Mouse (Mus musculus): Measurements from ENCODE around the gene Nr1d1. TPM values are rescaled to one million over a fixed set of nuclear protein-coding genes. Genes with fewer than 3 reads are reported as not detected.

Nr1d1 gene
- polyA plus RNA-seq, 1 experiment from 2014 or later: 2.2 TPM

DNA sequence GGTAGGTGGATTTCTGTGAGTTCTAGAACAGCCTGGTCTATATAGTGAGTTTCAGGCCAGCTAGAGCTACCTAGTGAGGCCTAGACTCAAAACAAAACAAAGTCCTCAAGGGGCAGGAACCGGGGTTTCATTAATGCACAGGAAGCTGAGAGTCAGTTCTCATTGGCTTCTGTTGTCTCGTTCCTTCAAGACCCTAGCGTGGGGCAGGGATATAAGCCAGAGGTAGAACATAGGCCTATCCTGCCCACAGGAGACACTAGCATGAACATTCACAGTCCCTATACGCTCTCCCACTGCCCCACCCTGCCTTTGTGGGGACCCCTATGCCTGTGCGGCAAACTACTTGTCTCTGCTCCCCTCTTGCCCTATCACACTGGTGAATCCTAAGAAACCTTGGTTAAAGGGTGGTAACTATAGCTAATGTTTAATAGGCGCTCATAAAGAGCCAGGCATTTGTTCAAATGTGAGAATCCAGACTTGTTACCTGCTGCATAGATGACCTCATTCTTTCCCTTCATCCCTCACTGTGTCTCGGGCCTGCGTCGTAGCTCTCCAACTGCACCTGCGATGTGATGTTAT lies 22.5 kb downstream of the Nr1d1 start:
- H3K4me1 ChIP-seq (ENCODE audit: control insufficient read depth, insufficient read depth, low read length): peaks cover 49% of the 10 kb centered on the region
- peak overlapping the region; percentile 21; the same call in 1 of the 2 replicates for H3K9ac ChIP-seq (ENCODE audit: low read length)
- no peaks in the 10 kb centered on the region for H3K9me3 ChIP-seq (replicated peaks; ENCODE audit: control insufficient read depth, low read length)
- H3K4me3 ChIP-seq (ENCODE audit: low read depth, low read length): no peak overlapping the region
- ATAC-seq (no peak), DNase-seq (ENCODE audit: low spot score) (no peak)
- no peak overlapping the region for H3K4me2 ChIP-seq (ENCODE audit: low read length)
- H3K36me3 ChIP-seq (ENCODE audit: control insufficient read depth, insufficient read depth, low read length): peaks cover 49% of the 10 kb centered on the region
- 86% methylated on average over 10 of the region's 10 CpGs for WGBS
- H3K27ac ChIP-seq (ENCODE audit: low read depth, low read length): 0 out of 2 replicates have a peak overlapping the region, but pooled peaks have one; percentile 17
- H3K27me3 ChIP-seq (replicated peaks; ENCODE audit: control insufficient read depth, insufficient read depth, low read length): no peaks in the 10 kb centered on the region

DNA sequence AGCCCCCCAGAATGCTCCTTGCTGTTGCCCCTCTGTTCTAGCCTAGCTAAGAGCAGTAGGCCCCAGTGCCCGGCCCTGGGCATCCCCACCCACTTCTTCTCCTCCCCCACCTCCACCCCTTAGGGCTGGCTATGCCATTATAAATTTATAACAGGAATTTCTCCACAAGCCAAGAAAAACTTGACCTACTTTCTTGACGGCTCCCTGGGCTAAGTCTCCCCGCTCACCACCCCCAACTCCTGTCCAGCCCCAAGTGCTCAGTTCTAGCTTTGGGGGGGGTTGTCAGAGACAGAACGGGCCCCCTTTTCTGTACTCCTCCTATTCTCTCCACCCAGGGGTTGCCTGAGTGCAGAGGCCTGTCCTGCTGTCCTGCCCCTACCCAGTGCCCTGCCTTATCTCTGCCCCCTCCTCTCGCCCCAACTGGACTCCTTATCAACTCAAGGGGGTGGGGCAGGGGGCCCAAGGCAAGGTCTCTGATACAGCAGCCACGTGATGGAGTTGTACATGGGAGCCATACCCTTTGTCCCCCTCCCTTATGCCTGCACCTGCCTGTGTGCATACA lies 23.8 kb downstream of the Nr1d1 start:
- Histone ChIP-seq H3K27ac (ENCODE audit: low read depth, low read length) (peak overlapping the region; percentile 94), H3K4me1 (ENCODE audit: control insufficient read depth, insufficient read depth, low read length) (peaks cover 59% of the 10 kb centered on the region), H3K27me3 (replicated peaks; ENCODE audit: control insufficient read depth, insufficient read depth, low read length) (no peaks in the 10 kb centered on the region), H3K9me3 (replicated peaks; ENCODE audit: control insufficient read depth, low read length) (no peaks in the 10 kb centered on the region), H3K4me3 (ENCODE audit: low read depth, low read length) (0 out of 2 replicates have a peak overlapping the region, but pooled peaks have one; percentile 4), H3K36me3 (ENCODE audit: control insufficient read depth, insufficient read depth, low read length) (peaks cover 36% of the 10 kb centered on the region), H3K9ac (ENCODE audit: low read length) (peak overlapping the region; percentile 55), H3K4me2 (ENCODE audit: low read length) (peak overlapping the region; percentile 59)
- no peak for DNase-seq (ENCODE audit: low spot score)
- peak; percentile 27 for ATAC-seq
- 25% methylated on average over 6 of the region's 6 CpGs for WGBS

DNA sequence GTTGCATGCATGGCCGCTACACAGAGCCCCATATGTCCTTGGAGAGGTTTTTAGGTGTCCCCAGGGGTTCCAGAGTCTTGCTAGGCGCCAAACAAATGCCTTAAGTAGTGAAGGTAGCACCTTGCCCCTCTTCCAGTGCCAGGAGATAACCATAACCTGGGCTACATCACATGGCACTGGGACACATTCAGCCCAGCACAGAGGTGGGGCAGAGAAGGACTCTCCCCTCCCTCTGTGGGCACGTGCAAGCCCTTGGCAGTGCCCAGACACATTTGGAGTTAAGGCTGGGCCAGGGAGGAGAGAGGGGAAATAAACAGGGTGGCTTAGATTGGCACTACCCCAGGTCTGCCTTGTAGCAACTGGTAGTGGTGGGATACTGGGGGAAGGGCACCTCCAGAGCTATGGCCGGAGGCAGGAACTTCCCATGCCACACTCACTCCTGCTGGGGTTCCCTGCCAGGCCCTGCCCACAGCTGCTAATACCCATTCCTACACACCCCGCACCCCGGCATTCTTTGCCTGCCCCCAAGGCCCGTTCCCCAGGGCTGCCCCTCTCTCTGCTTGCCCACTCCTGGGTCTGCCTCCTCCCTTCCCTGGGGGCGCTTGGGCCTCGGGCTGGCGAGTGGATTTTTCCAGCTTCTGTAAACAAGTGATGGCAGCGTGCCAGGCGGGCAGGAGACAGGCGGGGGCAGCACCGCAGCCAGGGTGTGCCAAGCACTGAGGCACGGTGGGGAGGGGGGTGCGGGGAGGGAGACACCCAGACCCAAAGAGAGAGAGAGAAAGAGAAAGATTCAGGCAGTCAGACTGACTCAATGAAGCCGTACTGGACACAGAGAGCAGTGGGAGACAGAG lies 24.6 kb downstream of the Nr1d1 start:
- peaks cover 67% of the 10 kb centered on the region for H3K4me1 ChIP-seq (ENCODE audit: control insufficient read depth, insufficient read depth, low read length)
- H3K27ac ChIP-seq (ENCODE audit: low read depth, low read length): peak overlapping the region; percentile 94
- ATAC-seq (peak; percentile 56), DNase-seq (ENCODE audit: low spot score) (peak; percentile 93)
- H3K9me3 ChIP-seq (replicated peaks; ENCODE audit: control insufficient read depth, low read length): no peaks in the 10 kb centered on the region
- 0 out of 2 replicates have a peak overlapping the region, but pooled peaks have one; percentile 4 for H3K4me3 ChIP-seq (ENCODE audit: low read depth, low read length)
- H3K36me3 ChIP-seq (ENCODE audit: control insufficient read depth, insufficient read depth, low read length): peaks cover 28% of the 10 kb centered on the region
- no peaks in the 10 kb centered on the region for H3K27me3 ChIP-seq (replicated peaks; ENCODE audit: control insufficient read depth, insufficient read depth, low read length)
- H3K9ac ChIP-seq (ENCODE audit: low read length): peak overlapping the region; percentile 55
- H3K4me2 ChIP-seq (ENCODE audit: low read length): peak overlapping the region; percentile 59
- 9% methylated on average over 17 of the region's 17 CpGs for WGBS

DNA sequence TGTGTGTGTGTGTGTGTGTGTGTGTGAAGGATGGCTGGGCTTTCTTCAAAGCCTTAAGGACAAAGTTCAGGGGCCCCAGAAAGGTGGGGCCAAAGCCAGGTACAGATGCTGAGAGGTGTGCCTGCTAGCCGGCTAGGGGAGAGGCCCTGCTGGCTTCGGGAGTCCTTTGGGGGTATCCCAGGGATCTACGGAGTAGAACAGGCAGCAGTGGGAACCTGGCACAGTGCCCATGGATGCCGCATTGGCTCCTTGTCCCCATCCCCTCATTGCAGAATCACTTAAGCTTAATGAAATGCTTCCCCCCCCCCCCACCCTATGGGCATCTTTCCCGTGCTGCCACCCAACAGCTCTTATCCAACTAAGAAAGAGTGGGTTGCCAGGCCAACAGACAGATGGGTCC lies 25.4 kb downstream of the Nr1d1 start:
- H3K4me3 ChIP-seq (ENCODE audit: low read depth, low read length): peak overlapping the region; percentile 8
- DNase-seq (ENCODE audit: low spot score) (peak; percentile 91), ATAC-seq (peak; percentile 40)
- H3K27me3 ChIP-seq (replicated peaks; ENCODE audit: control insufficient read depth, insufficient read depth, low read length): no peaks in the 10 kb centered on the region
- WGBS: 0% methylated on average over 5 of the region's 5 CpGs
- peak overlapping the region; percentile 94 for H3K27ac ChIP-seq (ENCODE audit: low read depth, low read length)
- H3K36me3 ChIP-seq (ENCODE audit: control insufficient read depth, insufficient read depth, low read length): peaks cover 22% of the 10 kb centered on the region
- peak overlapping the region; percentile 55 for H3K9ac ChIP-seq (ENCODE audit: low read length)
- no peaks in the 10 kb centered on the region for H3K9me3 ChIP-seq (replicated peaks; ENCODE audit: control insufficient read depth, low read length)
- H3K4me2 ChIP-seq (ENCODE audit: low read length): peak overlapping the region; percentile 59
- peaks cover 74% of the 10 kb centered on the region for H3K4me1 ChIP-seq (ENCODE audit: control insufficient read depth, insufficient read depth, low read length)

DNA sequence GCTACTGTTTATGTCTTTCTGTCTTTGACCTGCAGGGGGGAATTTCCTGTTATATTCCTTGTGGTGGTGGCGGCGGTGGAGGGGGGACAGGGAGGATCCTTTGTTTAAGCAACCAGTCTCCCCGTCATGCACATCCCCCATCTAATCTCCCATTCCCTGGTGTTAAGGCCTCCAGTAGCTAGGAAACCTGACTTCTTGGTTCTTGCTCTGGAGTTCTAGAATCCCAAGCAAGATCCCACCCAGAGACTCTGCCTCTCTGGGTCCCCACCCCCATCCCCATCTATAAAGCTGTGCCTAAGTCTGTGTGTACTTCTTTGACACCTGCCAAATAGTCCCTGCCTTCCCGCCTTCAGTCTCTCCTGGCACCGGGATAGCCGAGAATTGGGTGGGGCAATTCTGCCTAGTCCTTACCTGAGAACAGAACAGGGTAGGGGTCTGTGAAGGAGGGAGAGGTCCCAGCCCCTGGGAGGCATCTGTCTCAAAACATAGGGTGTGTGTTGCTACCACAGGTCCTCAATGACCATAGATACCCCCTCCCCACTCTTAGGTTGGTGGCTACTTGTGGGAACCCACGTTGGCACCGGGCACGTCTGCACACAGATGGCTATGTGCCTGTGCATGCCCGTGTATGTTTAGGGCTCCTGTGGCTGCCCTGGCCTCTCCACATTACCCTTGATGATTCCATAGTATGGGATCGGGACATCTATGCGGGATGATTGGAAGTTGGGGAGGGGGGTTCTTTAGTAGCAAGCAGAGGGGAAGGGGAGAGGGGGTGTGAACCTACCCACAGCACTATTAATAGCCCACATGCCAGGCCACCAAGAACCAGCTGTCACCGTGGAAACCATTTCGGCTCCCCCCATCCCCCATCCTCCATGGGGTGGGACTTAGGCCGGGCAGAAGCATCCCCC lies 26.4 kb downstream of the Nr1d1 start:
- Histone ChIP-seq H3K4me1 (ENCODE audit: control insufficient read depth, insufficient read depth, low read length) (peaks cover 83% of the 10 kb centered on the region), H3K27me3 (replicated peaks; ENCODE audit: control insufficient read depth, insufficient read depth, low read length) (no peaks in the 10 kb centered on the region), H3K9me3 (replicated peaks; ENCODE audit: control insufficient read depth, low read length) (no peaks in the 10 kb centered on the region), H3K4me2 (ENCODE audit: low read length) (peak overlapping the region; percentile 59), H3K9ac (ENCODE audit: low read length) (peak overlapping the region; percentile 55), H3K4me3 (ENCODE audit: low read depth, low read length) (peak overlapping the region; percentile 22; the same call in 1 of the 2 replicates), H3K36me3 (ENCODE audit: control insufficient read depth, insufficient read depth, low read length) (peaks cover 14% of the 10 kb centered on the region), H3K27ac (ENCODE audit: low read depth, low read length) (peak overlapping the region; percentile 94)
- WGBS: 12% methylated on average over 15 of the region's 15 CpGs
- ATAC-seq (peak; percentile 36), DNase-seq (ENCODE audit: low spot score) (peak; percentile 85)

DNA sequence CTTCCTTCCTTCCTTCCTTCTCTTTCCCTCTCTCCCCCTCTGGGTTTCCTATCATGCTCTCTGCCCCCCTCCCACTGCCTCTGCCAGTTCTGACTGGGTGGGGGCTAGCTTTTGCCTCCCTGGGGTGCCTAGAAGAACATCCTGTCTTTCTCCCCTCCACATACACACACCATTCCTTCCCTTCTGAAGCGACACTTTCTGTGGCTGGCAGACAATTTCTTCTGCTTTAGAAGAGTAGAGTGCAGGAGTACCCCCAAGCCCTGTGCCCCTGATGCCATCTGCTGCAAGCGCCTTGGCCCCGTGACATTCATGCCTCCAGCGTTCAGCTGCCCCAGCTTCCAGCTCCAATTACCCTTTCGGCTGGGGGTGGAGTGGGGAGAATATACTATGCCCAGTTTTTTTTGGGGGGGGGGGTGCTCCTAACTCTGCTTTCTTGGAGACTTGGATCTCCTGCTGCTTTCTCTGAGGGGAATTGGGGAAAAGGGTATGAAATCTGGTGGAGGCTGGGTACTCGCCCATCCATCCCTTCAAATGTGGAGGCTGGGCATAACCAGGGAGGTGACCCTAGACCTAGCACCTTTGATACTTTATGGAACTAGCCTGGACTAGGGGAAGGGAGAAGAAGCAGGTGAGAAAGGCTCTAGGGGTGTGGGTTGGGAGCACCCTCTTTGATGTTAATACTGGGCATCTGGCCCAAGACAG lies 27.2 kb downstream of the Nr1d1 start:
- WGBS: 16% methylated on average over 6 of the region's 6 CpGs
- Histone ChIP-seq H3K36me3 (ENCODE audit: control insufficient read depth, insufficient read depth, low read length) (peaks cover 7% of the 10 kb centered on the region; the same call in 1 of the 2 replicates), H3K9ac (ENCODE audit: low read length) (peak overlapping the region; percentile 55)

DNA sequence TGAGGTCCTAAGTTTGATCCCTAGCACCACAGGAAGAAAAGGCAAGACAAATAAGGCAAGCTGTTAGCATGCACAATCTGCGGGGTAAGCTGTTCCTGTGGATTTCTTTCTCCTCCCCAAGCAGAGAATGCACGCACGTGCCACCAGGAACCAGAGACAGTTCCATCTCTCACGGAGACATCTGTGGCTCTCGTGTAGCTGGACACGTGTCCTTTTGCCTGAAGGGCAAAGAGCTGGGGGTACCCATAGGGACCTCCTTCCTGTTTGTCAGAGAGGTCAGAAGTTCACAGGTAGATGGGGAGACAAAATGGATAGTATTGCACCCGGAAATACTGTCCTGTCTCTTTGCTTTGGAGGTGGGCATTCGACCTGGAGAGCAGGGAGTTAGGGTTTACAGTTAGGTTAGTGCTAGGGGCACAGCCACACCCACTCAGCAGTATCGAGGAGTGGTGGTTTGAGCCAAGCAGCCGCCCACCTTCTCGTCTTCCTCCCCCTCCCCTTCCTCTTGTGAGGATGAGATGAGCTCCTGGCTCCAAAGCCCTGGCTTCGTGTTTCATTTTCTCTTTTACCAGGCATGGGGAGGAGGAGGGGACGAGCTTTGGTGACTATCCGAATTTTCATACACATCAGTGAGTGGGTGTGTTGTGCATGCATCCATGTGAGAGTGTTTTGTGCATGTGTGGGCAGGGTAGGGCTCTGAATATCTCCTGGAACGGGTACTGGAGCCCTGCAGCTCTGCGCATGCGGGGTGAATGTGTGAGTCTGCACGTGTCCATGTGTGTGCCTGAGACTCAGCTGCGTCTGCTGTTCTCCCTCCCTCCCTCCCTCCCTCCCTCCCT lies 28.1 kb downstream of the Nr1d1 start:
- ATAC-seq (peak; percentile 70), DNase-seq (ENCODE audit: low spot score) (peak; percentile 96)
- Histone ChIP-seq H3K27me3 (replicated peaks; ENCODE audit: control insufficient read depth, insufficient read depth, low read length) (no peaks in the 10 kb centered on the region), H3K4me1 (ENCODE audit: control insufficient read depth, insufficient read depth, low read length) (peaks cover 88% of the 10 kb centered on the region), H3K36me3 (ENCODE audit: control insufficient read depth, insufficient read depth, low read length) (0 out of 2 replicates have a peak, but pooled peaks cover under 1% of the 10 kb centered on the region), H3K9ac (ENCODE audit: low read length) (peak overlapping the region; percentile 54), H3K27ac (ENCODE audit: low read depth, low read length) (peak overlapping the region; percentile 94), H3K4me2 (ENCODE audit: low read length) (peak overlapping the region; percentile 84), H3K4me3 (ENCODE audit: low read depth, low read length) (peak overlapping the region; percentile 20), H3K9me3 (replicated peaks; ENCODE audit: control insufficient read depth, low read length) (no peaks in the 10 kb centered on the region)
- 10% methylated on average over 19 of the region's 19 CpGs for WGBS

More for the DNA sequence above, 27.2 kb downstream of the Nr1d1 start:
- Histone ChIP-seq H3K27ac (ENCODE audit: low read depth, low read length) (peak overlapping the region; percentile 94), H3K9me3 (replicated peaks; ENCODE audit: control insufficient read depth, low read length) (no peaks in the 10 kb centered on the region), H3K4me2 (ENCODE audit: low read length) (peak overlapping the region; percentile 59), H3K4me3 (ENCODE audit: low read depth, low read length) (peak overlapping the region; percentile 22), H3K4me1 (ENCODE audit: control insufficient read depth, insufficient read depth, low read length) (peaks cover 90% of the 10 kb centered on the region), H3K27me3 (replicated peaks; ENCODE audit: control insufficient read depth, insufficient read depth, low read length) (no peaks in the 10 kb centered on the region)
- ATAC-seq: no peak
- DNase-seq (ENCODE audit: low spot score): peak; percentile 61

All from forebrain, embryonic 14.5 days (tissue).